Mouse (Mus musculus) A20 (cell line): ENCODE data around the gene Slc7a8.

Experiments used
- DNase-seq: peaks from one replicate; pipeline ENCODE4 v3.0.0-alpha.2; 2011; ENCODE audit warnings: low read depth, low spot score

Slc7a8 gene

DNA sequence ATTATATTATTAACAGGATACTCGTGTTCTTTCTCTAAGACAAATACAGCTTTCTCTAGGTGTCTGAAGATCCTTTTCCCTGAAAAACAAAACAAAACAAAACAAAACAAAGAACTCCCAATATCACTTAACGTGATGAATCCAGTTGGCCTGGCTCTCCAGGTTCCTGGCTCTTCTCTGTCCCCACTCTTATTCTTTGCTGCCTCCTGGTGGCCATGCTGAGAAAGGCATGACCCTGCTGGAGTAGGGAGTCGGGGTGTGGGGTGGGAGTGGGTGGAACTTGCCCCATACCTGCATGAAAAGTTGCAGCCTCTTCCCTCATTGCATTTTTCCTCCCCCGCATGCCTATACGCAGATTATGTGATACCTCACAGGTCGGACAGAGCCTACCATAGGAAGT is 80.4 kb downstream of the Slc7a8 start:
- peak; percentile 73 for DNase-seq

DNA sequence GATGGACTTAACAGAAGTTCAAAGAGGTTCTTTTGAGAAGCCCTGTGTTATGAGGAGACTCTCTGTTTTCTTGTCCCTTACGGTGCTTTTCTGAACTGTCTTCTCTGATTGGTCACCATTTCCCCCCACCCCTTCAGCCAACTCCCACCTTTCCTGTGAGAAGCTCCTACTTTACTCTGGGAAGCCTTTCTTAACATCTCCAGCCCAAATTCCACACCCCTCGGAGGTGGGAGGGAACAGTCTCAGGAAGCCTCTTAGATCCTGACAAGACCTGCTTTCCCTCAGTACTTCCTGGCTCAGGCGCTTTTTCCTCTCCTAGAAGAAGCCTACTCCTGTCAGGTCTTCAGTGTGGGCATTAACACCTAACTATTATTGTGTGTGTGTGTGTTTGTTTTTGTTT is 82.2 kb downstream of the Slc7a8 start:
- no peak for DNase-seq

DNA sequence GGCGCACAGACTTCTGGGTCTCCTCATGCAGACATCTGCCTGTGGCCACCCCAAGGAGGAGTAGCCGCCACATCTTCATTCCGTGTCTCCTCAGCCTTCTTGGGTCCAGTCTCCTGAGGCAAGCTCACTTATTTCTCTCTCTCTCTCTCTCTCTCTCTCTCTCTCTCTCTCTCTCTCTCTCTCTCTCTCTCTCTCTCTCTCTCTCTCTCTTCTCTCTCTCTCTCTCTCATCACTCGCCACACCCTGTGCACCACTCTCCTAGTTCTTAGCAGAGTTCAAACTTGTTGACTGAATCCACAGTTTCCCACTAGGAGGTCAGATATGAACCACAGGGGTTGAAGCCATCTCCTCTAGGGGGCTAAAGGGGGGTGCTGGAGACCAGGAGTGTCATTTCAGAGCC is 83.0 kb downstream of the Slc7a8 start, which contains the start of gene Gm29776:
Gene Gm29776 (minus strand): TSS at position 101 of the 400 bp plus-strand sequence.
- DNase-seq: no peak

DNA sequence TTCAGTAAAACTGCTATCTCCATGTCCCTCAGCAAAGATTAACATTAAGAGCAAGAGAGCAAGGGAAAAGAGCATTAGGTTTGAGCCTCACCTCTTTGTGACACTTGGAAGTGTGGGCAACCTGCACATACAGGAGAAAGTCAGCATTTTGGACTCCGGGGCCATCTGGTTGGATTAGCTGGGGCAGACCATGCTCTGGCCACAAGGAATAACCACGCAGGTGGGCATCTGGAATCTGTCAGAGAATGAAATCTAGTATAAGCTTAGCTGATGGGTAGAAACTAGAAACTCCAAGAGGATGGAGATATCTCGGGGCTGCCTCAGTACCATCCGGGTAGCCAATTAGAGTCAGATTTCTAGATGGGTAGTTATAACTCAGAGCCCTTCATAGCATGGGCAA is 85.0 kb downstream of the Slc7a8 start:
- no peak for DNase-seq

DNA sequence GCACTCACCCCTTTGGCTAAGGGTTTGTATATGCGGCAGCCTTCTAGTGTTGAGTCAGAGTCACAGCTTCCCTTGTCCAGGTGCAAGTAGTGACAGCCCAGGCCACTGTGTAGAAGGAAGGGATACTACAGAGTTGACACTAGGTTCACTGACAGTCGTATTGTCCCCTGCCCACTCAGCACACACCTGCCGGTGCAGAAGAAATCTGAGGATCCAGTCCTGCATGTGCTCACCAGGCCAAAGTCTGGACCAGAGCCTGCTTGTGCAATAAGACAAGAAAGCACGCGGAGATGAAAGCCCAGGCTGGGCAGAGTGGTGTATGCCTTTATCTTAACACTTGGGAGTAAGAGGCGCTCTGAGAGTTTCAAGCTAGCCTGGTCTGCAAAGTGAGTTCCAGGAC is 86.7 kb downstream of the Slc7a8 start:
- DNase-seq: no peak

DNA sequence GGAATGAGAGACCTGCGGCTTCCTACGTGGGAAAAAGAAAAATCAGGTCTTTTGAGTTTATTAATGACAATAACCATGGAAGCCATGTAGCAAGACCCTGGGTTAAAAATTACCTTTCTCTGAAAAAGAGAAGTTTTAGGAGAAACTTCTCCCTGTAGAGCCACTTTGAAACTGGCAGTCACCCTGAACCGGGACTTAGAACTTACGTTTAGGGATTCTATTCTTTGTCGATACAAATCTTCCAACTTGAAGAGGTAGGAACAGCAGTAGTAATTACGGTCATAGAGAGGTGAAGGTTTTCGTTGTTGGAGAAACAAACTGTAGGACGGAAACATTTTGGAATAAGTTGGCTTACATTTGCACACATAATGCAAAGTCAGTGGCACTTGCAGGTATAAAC is 94.5 kb downstream of the Slc7a8 start:
- no peak for DNase-seq

DNA sequence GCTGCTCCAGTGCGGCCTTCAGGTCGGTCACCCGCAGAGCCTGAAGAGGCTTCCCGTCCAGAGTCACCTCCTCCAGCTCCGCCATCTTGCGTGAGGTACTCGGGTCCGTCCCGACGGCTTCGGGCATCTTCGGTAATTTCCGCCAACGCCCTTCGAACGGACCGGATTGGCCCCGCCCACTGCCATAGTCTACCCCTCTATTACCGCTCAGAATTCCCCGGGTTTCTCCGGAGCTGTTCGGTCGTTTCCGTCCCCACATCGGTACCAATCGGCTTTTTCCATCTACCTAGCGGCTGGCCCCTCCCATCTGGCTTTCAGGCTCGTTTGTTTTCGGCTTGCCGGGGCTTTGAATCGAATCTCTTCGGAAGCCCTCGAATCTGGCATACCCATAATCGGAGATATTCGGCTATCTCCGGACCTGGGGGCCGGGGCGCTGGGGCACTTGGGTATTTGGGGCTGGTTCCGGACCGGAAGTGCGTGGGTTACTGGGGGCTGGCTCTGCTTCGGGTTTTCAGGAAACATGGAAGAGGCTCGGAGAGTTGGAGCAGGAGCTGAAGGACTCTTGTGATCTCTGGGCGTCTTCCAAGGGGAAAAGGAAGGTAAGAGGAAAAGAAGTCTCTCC is 95.1 kb downstream of the Slc7a8 start, which contains the start of gene Acin1:
Gene Acin1 (minus strand): TSS at position 410 of the 622 bp plus-strand sequence.
- DNase-seq: peak; percentile 100

DNA sequence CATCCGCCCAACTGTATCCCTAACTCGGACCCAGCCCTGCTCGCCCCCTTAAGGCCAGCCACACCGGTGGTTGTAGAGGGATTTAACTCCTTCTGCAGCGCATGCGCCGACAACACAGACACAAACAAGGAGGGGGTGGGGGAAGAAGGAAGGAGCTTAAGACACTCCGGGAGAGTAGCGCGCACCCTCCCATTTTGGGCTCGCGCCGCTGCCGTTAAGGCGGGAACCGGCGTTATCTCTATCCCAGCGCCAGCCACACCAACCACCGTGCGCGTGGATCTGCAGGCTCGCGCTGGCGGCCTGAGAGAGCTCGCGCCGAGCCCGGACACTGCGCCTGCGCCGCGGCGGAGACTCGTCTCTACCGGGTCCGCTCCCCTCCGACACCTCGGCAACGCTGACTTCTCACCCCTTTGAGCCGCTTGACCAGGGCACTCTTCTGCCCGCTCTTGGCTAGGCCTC is 95.7 kb downstream of the Slc7a8 start, which contains the start of gene 1700123O20Rik:
Gene 1700123O20Rik (plus strand): TSS at position 154 of the 459 bp plus-strand sequence.
- DNase-seq: peak; percentile 95

DNA sequence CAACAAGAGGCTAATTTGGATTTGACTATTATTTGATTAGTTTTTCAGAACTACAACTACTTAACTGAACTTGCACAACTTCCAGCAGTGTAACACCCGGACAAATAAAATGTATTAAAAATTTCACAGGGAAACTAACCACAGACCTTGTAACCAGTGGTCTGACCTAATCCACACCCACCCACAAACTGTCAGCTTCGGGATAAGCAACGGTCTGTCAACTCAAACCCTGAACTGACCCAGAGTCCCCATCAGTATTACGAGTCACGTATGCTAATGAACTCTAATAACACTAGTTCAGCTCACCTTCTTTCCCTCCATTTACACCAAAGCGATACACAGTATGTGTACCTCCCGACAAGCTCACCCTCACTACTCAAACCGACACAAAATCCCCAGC is 96.3 kb downstream of the Slc7a8 start:
- no peak for DNase-seq

DNA sequence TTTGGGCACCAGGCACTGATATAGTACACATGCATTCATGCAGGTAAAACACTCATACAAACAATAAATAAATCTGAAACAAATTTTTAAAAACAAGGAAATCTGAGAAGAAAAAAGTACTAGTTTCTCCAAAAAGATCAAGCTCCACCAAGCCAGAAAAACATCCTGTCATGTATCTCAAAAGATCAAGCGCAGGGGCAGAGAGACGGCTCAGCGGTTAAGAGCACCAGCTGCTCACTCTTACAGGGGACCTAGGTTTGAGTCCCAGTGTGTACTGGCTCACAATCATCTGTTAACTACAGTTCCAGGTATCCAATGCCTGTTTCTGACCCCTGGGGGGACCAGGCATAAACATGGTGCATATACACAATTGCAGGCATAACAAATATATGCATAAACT is 99.3 kb downstream of the Slc7a8 start:
- DNase-seq: no peak

DNA sequence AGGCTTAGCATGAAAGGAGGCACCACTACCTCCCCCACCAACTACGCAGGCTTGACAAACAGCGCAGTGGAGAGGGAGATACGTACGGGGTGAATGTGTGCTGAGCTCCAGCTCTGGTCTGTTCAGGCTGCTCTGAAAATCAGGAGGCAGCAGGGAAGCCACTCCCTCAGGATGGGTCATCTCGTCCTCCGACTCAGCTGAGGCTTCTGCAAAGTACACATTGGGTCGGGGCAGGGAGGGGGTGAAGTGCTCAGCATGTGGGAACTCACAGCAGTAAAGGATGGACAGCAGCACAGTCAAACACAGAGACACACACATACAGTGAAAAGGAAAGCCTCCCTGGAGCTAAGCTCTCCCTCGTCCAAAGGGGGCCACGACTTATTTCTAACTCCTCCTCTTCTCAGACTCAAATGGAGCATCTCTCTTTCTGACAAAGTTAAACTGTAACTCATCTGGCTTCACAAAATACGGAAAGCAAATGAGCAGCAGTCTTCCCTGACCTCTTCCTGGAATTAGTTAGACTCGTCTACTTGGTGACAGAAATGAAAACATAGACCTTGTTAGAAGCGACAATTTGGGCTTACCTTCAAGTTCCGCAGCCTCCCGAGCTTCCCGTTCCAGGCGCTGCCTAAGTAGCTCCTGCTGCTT is 103.0 kb downstream of the Slc7a8 start:
- no peak for DNase-seq

DNA sequence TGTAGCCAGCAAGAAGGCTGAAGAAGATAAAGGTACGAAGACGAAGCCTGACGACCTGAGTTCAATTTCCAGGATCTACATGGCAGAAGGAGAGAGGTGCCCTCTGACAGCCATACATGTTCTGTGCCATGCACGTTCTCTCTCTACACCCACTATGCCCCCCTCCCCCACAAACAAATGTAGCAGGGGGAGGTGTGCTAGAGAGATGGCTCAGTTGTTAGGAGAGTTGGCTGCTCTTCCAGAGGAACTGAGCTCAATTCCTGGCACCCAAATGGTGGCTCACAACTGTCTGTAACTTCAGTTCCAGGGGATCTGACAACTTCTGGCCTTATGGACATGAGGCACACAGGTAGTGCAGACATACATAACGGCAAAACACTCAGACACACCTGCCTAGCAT is 105.5 kb downstream of the Slc7a8 start:
- DNase-seq: no peak

DNA sequence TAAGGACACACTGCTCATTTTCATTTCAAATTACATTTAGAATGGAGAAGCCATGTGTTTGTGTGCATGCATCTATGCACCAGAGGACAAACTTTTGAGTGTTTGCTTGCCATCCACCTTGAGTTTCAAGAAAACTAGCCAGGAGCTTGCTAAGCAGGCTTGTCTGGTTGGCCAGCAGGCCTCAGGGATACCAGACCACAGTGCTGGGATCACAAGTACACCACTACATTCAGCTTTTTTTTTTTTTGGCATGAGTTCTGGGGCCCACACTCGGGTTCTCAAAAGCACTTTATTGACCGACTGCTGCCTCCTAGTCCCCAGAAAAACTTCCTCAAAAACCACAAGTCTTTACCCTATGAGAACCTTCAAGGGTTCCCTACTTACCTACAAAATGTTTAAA is 107.4 kb downstream of the Slc7a8 start:
- DNase-seq: no peak
